Mouse (Mus musculus): ENCODE measurements around the gene Fbf1. TPM values are rescaled to one million over a fixed set of nuclear protein-coding genes. Genes with fewer than 3 reads are reported as not detected.

The Fbf1 gene
- polyA plus RNA-seq, 1 experiment = 3.8 TPM

- Histone ChIP-seq H3K27ac (replicated peaks; ENCODE audit: low read depth, low read length) (peak overlapping the region; percentile 77), H3K4me3 (ENCODE audit: insufficient read depth, low read depth, low read length) (peak overlapping the region; percentile 91), H3K4me1 (ENCODE audit: control insufficient read depth, insufficient read depth, insufficient read length, low read length) (peaks cover 2% of the 10 kb centered on the region; the same call in 1 of the 2 replicates)
These were observed 29.1 kb upstream of the Fbf1 start for GRCm38 (mm10) chr11:116196866-116197583.

- Histone ChIP-seq H3K27ac (replicated peaks; ENCODE audit: low read depth, low read length) (peak overlapping the region; percentile 28; the same call in 1 of the 2 replicates), H3K4me1 (ENCODE audit: control insufficient read depth, insufficient read depth, insufficient read length, low read length) (peaks cover 2% of the 10 kb centered on the region; the same call in 1 of the 2 replicates), H3K4me3 (ENCODE audit: insufficient read depth, low read depth, low read length) (peak overlapping the region; percentile 91)
These were observed 28.4 kb upstream of the Fbf1 start for GRCm38 (mm10) chr11:116196336-116196735.

- Histone ChIP-seq H3K27ac (replicated peaks; ENCODE audit: low read depth, low read length) (peak overlapping the region; percentile 79), H3K4me1 (ENCODE audit: control insufficient read depth, insufficient read depth, insufficient read length, low read length) (peaks cover 2% of the 10 kb centered on the region; the same call in 1 of the 2 replicates), H3K4me3 (ENCODE audit: insufficient read depth, low read depth, low read length) (peak overlapping the region; percentile 9)
These were observed 27.3 kb upstream of the Fbf1 start for GRCm38 (mm10) chr11:116195252-116195651.

GRCm38 (mm10) chr11:116194619-116195018 lies 26.7 kb upstream of the Fbf1 start:
- Histone ChIP-seq H3K4me1 (ENCODE audit: control insufficient read depth, insufficient read depth, insufficient read length, low read length) (peaks cover under 1% of the 10 kb centered on the region), H3K4me3 (ENCODE audit: insufficient read depth, low read depth, low read length) (no peak overlapping the region), H3K27ac (replicated peaks; ENCODE audit: low read depth, low read length) (peak overlapping the region; percentile 79; the same call in 1 of the 2 replicates)

- peaks cover 26% of the 10 kb centered on the region for H3K4me1 ChIP-seq (ENCODE audit: control insufficient read depth, insufficient read depth, insufficient read length, low read length)
- H3K4me3 ChIP-seq (ENCODE audit: insufficient read depth, low read depth, low read length) = peak overlapping the region; percentile 2; the same call in 1 of the 2 replicates
- H3K27ac ChIP-seq (replicated peaks; ENCODE audit: low read depth, low read length) = peak overlapping the region; percentile 35
These were observed 19.4 kb upstream of the Fbf1 start for GRCm38 (mm10) chr11:116187226-116187930.

DNA sequence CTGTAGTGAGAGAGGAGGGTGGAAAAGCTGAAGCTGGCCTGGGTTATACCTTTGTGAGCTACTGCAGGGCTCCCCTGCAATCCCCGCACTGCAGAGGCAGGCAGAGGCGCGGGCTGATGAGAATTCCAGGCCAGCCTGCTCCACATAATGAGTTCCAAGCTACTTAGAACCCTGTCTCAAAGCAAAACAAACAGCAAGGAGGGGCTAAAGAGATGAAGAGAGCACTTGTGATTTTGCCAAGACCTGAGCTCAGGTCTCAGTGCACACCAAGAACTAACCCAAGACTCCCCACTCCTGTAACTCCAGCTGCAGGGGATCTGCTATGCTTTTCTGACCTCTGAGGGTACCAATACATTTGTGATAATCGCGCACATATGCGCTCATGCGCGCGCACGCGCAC lies 18.4 kb upstream of the Fbf1 start:
- peaks cover 26% of the 10 kb centered on the region for H3K4me1 ChIP-seq (ENCODE audit: control insufficient read depth, insufficient read depth, insufficient read length, low read length)
- H3K27ac ChIP-seq (replicated peaks; ENCODE audit: low read depth, low read length) = peak overlapping the region; percentile 11
- H3K4me3 ChIP-seq (ENCODE audit: insufficient read depth, low read depth, low read length) = no peak overlapping the region

DNA sequence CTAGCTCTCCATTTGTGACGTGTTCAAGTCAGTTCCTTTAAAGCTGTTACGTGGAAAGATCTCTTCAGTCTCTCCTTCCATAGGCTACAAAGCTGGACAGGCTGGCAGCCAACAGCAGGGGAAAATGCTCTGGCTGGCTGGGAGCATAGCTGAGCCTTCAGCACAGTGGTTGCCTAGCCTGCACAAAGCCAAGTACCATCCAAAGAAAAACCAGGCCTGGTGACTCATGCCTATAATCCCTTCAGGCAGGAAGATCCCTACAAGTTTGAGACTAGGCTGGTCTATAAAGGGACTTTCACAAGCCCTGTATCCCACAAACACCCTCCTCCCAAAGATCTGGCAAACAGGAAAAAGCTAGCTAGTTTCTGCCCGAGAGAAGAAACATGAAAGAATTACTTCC lies 17.9 kb upstream of the Fbf1 start:
- Histone ChIP-seq H3K27ac (replicated peaks; ENCODE audit: low read depth, low read length) (peak overlapping the region; percentile 19), H3K4me1 (ENCODE audit: control insufficient read depth, insufficient read depth, insufficient read length, low read length) (peaks cover 26% of the 10 kb centered on the region), H3K4me3 (ENCODE audit: insufficient read depth, low read depth, low read length) (no peak overlapping the region)

DNA sequence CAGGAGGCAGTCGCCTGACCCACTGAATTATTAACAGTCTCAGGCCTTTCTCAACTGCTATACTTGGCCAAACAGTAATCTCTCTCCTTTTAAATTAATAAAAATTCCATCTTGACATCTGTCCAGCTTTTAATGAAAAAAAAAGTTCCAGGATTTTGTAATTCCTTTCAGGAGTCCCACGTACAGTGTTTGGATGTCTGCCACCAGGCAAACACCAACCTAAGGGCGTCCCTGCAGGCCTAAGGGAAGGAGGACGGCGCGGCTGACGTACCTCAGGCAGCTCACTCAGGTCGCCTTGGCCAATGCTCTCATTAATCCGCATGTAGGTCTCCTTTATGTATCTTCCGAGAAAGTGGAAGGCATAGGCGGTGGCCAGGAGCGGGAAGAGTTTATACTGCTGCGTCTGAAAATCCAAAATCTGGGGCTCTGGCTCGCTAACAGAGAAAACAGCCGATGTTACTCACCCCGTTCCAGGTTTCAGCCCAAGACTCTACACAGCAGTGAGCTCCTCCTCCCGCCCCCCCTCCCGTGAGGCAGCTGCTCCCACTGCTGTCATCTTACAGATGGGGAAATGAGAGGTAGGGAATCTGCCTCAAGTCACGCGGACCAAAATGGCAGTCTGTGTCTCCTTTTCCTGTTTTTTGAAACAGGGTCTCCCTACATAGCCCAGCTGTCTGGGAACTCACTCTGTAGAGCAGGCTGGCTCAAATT lies 10.6 kb upstream of the Fbf1 start:
- no peak overlapping the region for H3K27ac ChIP-seq (replicated peaks; ENCODE audit: low read depth, low read length)
- no peak overlapping the region for H3K4me3 ChIP-seq (ENCODE audit: insufficient read depth, low read depth, low read length)
- H3K4me1 ChIP-seq (ENCODE audit: control insufficient read depth, insufficient read depth, insufficient read length, low read length) = no peaks in the 10 kb centered on the region

GRCm38 (mm10) chr11:116176010-116176409 lies 8.0 kb upstream of the Fbf1 start:
- Histone ChIP-seq H3K4me3 (ENCODE audit: insufficient read depth, low read depth, low read length) (no peak overlapping the region), H3K27ac (replicated peaks; ENCODE audit: low read depth, low read length) (no peak overlapping the region), H3K4me1 (ENCODE audit: control insufficient read depth, insufficient read depth, insufficient read length, low read length) (no peaks in the 10 kb centered on the region)

DNA sequence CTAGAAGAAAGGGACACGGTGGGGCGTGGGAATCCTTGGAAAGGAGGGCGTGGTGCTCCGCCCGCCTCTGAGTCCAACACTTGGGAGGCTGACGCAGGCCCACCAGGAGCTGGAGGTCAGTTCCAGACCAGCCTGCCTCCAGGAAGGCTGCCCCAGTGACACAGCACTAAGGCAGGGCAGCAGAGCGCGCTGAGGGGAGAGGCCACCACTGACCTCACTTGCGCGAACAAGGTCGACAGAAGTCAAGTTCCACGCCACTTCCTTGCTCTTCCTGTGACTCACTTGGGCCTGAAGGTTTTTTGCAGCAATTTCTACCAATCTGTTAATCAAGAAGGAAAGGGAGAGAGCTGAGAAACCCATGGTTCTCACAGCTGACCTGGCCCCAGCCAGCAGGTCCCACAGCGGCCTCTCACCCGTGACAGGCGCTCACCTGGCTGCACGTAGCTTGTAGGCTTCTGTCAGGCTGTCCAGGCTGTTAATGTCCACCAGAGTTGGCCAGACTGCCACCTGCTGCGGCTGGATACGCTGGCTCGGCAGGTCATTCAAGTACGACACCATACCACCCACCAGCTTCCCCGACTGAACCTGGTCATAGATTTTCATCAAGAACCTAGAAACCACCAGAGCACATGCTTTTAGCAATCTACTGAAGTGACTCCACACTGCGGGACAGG lies 6.9 kb upstream of the Fbf1 start:
- Histone ChIP-seq H3K27ac (replicated peaks; ENCODE audit: low read depth, low read length) (no peak overlapping the region), H3K4me1 (ENCODE audit: control insufficient read depth, insufficient read depth, insufficient read length, low read length) (no peaks in the 10 kb centered on the region), H3K4me3 (ENCODE audit: insufficient read depth, low read depth, low read length) (no peak overlapping the region)

GRCm38 (mm10) chr11:116171959-116172358 lies 4.0 kb upstream of the Fbf1 start:
- H3K4me1 ChIP-seq (ENCODE audit: control insufficient read depth, insufficient read depth, insufficient read length, low read length) = no peaks in the 10 kb centered on the region
- no peak overlapping the region for H3K27ac ChIP-seq (replicated peaks; ENCODE audit: low read depth, low read length)
- no peak overlapping the region for H3K4me3 ChIP-seq (ENCODE audit: insufficient read depth, low read depth, low read length)

DNA sequence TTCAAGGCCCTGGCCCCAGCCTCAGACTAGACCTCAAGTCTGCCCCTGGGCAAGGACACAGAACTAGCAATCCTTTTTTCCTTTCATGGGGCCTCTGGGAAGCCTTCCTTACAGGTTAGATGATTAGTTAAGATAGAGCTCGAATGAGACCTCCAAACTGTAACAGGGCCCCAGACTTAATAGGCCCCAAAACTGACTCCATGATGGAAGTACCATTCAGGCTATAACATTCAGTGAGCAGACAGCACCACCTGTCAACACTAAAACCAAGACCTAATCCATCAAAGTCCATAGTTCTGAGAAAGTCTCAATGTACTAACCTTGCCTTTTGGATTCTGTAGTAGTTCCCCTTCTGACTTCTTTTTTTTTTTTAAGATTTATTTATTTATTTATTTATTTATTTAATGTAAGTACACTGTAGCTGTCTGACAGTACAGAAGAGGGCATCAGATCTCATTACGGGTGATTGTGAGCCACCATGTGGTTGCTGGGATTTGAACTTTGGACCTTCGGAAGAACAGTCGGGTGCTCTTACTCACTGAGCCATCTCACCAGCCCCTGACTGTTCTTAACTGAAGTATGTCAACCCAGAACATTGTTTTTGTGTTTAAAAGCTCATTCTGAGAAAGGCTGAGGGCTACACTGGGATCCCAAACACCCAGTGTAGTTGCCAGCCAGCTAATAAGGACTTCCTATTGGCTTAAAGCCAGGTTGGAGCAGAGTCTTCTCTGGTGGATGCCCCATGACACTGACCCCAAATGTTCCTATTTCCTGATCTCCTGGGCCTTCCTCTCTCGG lies 2.2 kb upstream of the Fbf1 start:
- no peak overlapping the region for H3K4me3 ChIP-seq (ENCODE audit: insufficient read depth, low read depth, low read length)
- no peak overlapping the region for H3K27ac ChIP-seq (replicated peaks; ENCODE audit: low read depth, low read length)
- no peaks in the 10 kb centered on the region for H3K4me1 ChIP-seq (ENCODE audit: control insufficient read depth, insufficient read depth, insufficient read length, low read length)

GRCm38 (mm10) chr11:116169214-116169613 lies 1.2 kb upstream of the Fbf1 start:
- Histone ChIP-seq H3K4me1 (ENCODE audit: control insufficient read depth, insufficient read depth, insufficient read length, low read length) (no peaks in the 10 kb centered on the region), H3K27ac (replicated peaks; ENCODE audit: low read depth, low read length) (no peak overlapping the region), H3K4me3 (ENCODE audit: insufficient read depth, low read depth, low read length) (no peak overlapping the region)

DNA sequence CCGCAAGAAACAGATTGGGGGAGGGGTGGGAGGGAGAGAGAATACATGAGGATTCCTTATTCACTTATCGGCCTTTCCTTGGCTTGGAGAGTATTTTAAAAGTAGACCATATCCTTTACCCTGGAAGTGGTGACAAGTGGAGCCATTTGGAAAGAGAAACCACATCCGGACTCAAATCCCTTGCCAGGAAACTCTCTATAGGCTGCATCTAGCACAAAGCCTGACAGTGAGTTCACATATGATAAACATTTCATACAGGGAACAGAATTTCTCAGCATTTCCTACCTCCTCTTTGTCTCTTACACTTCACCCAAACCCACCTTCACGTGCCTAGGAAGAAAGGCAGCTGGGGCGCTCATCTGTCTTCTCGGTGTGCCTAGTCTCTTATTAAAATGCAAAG lies 734 bp downstream of the Fbf1 start:
- no peaks in the 10 kb centered on the region for H3K4me1 ChIP-seq (ENCODE audit: control insufficient read depth, insufficient read depth, insufficient read length, low read length)
- peak overlapping the region; percentile 59 for H3K27ac ChIP-seq (replicated peaks; ENCODE audit: low read depth, low read length)
- H3K4me3 ChIP-seq (ENCODE audit: insufficient read depth, low read depth, low read length) = peak overlapping the region; percentile 74

All from brown adipose tissue, adult 24 weeks (tissue).